Mouse (Mus musculus) spleen, embryonic (tissue): ENCODE measurements around the gene Degs2.

Experiments used
- CTCF ChIA-PET: fragments of 350-600 bp; sonication (Branson Sonifier 250); formaldehyde crosslinking; loops from one replicate; lab custom pipeline; 2022; lab: Charles Lee

The Degs2 gene

DNA sequence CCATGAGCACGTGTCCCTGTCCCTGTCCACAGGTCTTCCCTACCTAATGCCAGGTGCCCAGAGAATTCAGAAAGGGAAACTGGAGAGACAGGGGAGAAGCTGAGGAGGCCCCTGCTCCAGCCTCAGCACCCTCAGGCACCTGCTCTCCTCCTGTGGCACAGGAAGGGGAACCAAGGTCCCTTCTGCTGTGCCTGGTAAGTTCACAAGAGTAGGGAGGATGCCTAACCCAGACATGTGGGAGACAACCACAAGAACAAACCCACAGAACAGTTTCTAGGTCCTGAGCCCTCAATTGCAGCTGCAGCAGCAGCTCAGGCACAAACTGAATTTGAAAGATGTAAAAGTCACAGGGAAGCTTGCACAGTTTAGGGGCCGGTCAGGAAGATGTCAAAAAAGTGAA lies 894 bp downstream of the Degs2 start:
- CTCF ChIA-PET, result no interaction called here

DNA sequence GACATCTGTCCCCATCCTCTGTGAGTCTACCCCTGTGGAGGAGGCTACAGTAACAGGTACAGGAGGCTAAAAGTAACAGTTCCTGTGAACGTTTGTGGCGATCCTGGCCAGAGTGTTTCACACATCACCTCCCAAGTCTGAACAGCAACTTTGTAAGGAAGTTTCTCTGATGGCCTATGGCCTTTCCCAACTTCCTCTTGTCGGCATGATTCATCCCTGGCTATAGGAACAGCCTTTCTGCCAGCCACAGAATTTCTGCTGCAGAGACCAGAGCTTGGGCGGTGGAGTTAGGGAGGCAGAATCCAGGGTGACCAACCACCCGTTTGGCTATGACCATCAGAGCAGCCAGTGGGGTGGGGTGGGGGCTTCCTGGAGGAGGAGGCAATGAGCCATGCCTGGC lies 2.1 kb downstream of the Degs2 start:
- CTCF ChIA-PET, result interaction anchor here (0.6 kb wide), 1 partner anchor 751 kb away, joined by 8 read pairs; no protein-coding TSS in a partner anchor

DNA sequence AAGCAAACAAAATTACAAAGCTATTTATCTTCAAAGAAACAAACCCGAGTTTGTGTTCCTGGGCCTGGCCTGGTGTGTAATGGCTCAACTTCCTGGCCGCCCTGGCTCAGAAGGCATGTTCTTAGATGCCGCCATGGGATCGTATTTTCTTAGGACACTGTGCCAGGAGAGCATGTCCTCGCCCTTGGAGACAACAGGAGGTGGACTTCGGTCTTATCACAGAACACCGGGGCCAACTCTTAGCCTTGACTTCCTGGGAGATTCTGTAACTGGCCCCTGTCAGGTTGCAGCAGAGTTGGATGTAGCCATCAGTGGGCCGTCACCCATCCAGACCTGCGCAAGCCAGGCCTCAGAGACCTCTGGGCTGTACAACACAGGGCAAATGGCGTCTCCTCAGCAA lies 2.5 kb downstream of the Degs2 start:
- CTCF ChIA-PET, result no interaction called here

- CTCF ChIA-PET, result no interaction called here
Observed at GRCm38 (mm10) chr12:108698697-108699471, 3.2 kb downstream of the Degs2 start.

GRCm38 (mm10) chr12:108694223-108694622 lies 7.9 kb downstream of the Degs2 start:
- CTCF ChIA-PET, result no interaction called here

GRCm38 (mm10) chr12:108693592-108693991 lies 8.5 kb downstream of the Degs2 start:
- CTCF ChIA-PET, result no interaction called here

DNA sequence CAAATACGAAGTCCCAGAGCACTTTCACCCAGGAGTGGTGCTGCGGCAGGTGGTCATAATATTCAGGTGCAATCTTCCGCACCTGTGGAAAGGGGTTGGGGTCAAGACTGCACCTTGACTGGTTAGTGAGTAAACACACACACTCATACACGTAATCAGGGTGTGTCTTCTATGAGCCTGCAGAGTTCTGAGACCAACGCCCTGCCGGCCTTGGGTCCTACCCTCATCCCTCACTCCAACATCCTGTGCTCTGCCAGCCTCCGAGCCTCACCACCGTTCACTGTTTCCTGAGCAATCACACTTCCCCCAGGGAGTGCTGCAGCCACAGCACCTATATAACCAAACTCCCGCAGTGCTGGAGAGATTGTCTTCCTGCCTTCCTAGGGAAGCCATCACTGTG lies 11.6 kb downstream of the Degs2 start:
- CTCF ChIA-PET, result no interaction called here

GRCm38 (mm10) chr12:108689167-108689566 lies 12.9 kb downstream of the Degs2 start:
- CTCF ChIA-PET, result no interaction called here

- CTCF ChIA-PET, result no interaction called here
Observed at GRCm38 (mm10) chr12:108686926-108687325, 15.2 kb downstream of the Degs2 start.

GRCm38 (mm10) chr12:108686463-108686862 lies 15.7 kb downstream of the Degs2 start:
- CTCF ChIA-PET, result no interaction called here

DNA sequence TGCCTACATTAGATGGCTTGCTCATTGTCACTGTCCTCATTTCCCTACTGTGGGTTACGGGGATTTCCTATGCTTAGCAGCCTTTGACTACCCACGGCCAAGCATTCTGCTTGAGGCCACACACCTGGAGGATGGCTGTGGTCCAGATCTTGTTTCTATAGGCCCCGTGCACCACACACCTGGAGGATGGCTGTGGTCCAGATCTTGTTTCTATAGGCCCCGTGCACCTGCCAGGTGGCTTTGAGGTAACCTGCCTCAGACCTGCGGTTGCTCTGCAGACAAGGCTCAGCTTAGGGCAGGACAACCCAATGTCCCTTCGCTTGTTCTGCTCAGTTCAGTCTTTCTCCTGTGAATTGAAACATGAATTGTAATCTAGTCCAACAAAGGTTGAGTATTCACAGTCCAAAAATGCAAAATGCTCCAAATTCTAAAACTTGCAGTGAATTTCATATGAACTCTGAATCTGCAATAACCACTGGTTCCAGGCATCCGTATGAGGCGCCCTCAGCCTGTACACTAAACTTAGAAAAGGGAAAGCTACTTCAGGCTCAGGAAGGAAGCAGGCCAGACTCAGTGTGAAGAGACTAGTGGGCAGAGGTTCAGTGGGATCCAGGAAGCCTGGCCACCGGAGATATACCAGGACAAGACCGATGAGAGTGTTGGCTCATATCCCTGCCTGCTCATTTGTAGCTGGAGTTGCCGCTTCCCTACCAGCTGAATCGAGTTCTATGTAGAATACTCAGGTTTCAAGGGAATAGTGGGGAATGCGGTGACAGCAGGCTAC lies 19.7 kb downstream of the Degs2 start:
- CTCF ChIA-PET, result no interaction called here

DNA sequence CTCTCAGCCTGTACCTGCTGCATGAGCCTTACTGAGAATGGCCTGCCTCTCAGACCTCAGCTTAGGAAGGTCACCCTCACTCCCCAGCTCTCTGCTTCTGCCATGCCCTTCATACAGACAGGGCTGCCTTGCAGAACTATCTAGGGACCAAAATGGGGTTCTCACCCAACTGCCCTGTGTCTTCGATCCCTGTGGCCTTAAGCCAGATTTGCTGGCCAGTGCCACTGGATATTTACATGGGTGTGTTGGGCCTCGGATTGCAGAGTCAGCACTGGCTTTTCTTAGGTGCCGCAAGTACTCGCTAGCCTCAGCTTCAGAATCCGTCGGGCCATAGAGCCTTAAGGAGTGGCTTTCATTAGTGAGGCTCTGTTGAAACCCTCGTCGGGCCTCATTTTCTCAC lies 21.3 kb downstream of the Degs2 start:
- CTCF ChIA-PET, result no interaction called here

GRCm38 (mm10) chr12:108678366-108678765 lies 23.7 kb downstream of the Degs2 start:
- CTCF ChIA-PET, result no interaction called here

DNA sequence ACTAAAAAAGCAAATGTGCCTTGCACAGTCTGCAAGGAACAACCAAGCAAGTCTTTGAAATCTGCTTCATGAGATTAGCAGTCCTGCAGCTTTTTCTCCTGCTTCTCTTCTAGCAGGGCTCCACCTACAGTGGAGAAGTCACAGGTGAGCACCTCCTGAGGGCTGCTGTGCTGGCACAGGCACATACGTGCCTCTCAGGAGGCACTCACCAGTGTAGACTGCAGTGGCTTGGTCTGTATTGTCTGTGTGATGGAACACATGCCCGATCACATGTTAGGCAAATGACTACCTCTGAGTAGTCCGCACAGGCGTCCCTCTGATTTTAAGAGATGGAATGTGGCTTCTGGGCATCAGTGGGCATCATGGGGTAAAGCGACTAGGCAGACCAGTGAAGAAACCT lies 25.0 kb downstream of the Degs2 start:
- CTCF ChIA-PET, result no interaction called here

- CTCF ChIA-PET, result interaction anchor here (1.4 kb wide), 2 partner anchors 18 to 63 kb away, joined by 3 to 4 read pairs; no protein-coding TSS in a partner anchor
Observed at GRCm38 (mm10) chr12:108675614-108676401, 26.3 kb downstream of the Degs2 start.

GRCm38 (mm10) chr12:108674916-108675315 lies 27.2 kb downstream of the Degs2 start:
- CTCF ChIA-PET, result interaction anchor here (1.4 kb wide), 1 partner anchor 62 kb away, joined by 4 read pairs; no protein-coding TSS in a partner anchor

GRCm38 (mm10) chr12:108674502-108674901 lies 27.6 kb downstream of the Degs2 start:
- CTCF ChIA-PET, result interaction anchor here (1.4 kb wide), 1 partner anchor 61 kb away, joined by 4 read pairs; no protein-coding TSS in a partner anchor

GRCm38 (mm10) chr12:108673546-108673945 lies 28.6 kb downstream of the Degs2 start:
- CTCF ChIA-PET, result no interaction called here

DNA sequence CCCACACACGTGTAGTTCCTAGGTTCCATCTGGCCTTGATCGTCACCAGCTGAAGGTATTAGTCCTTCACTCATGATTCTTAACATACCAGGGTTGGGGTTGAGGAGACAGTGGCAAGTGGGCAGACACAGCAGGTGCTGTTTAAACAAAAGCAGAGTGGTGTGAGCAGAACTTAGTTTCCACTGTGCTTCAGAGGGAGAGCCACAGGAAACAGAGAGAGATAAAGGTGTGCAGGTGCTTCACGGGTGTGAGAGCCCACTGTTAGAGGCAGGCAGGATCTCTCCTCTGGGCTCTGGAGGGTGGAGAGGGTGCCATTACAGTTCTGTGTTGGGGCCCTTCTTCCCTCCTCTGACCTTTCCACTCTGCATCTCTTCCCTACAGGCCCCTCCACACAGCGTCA lies 29.2 kb downstream of the Degs2 start:
- CTCF ChIA-PET, result interaction anchor here (1.3 kb wide), 1 partner anchor 16 kb away, joined by 3 read pairs; no protein-coding TSS in a partner anchor

- CTCF ChIA-PET, result no interaction called here
Observed at GRCm38 (mm10) chr12:108671541-108671940, 30.6 kb downstream of the Degs2 start.

DNA sequence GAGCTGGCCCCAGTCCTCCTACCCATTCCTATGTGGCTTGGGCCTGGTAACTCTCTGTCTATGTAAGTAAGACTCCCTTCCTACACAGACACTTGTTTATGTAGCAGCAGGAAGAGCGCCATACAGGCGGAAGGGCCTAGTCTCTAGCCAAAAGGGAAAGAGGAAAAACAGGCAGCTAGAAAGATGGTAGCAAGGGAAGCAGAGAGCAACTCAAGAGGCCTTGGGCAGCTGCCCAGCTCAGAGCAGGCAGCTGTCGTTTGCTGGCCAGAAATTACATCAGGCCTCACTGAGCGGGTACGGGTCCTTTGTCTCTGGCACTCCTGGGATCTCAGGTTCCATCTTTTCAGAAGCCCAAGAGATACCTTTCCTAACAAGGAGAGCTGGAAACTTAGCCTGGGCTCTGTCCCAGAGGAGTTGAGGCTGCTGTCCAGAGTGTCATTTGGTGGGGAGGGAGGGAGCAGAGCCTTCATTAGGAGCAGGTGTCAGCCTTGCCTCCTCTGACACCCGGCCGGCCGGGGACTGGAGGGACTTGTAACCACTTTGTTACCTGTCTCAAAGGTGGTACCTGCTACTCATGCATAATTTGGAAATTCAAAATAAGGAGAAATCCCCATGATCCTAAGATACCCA lies 33.4 kb downstream of the Degs2 start:
- CTCF ChIA-PET, result interaction anchor here (0.5 kb wide), 1 partner anchor 34 kb away, joined by 3 read pairs; no protein-coding TSS in a partner anchor
